Mouse (Mus musculus) bone marrow macrophage, adult 2 months (primary cell): ENCODE measurements around the gene Tmem184b.

Experiments
- CTCF ChIP-seq: IDR thresholded peaks from 2 replicates; pipeline ENCODE4 v1.5.1; 2012; ENCODE audit warnings: low read depth, mild to moderate bottlenecking, low read length, moderate library complexity
- POLR2A ChIP-seq: IDR thresholded peaks from 2 replicates; pipeline ENCODE4 v1.6.1; 2012; ENCODE audit warnings: mild to moderate bottlenecking, low read depth, low read length, borderline replicate concordance

DNA sequence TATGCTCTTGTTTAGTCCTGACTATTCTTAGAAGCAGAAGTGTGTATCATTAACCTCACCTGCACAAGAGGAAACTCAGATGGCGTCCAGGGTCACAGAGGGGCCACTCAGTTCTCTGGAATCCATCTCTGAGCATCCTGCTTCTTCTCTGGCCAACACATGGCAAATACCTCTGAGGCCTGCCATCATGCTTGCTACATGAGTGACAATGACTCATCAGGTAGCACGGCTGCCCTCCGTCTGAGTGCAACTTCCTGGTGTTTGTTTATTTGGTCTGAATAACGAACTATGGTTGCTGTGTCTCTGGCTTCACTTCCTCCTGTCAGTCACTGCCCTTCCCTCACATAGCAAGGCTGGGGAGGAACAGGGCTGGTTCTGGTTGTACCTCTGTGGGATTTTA is 11.1 kb upstream of the Tmem184b start:
- TF ChIP-seq POLR2A (no peak; the same call in 1 of the 2 replicates), CTCF (no peak)
